In genomic region chr11:102393238-102393634, GRCm38 (mm10) we compare ENCODE assay signal across 7 mouse cellular contexts. TPM values are rescaled to one million over a fixed set of nuclear protein-coding genes. Genes with fewer than 3 reads are reported as not detected.
DNase-seq lines count a peak whose midpoint lies in the region; ATAC-seq and TF ChIP-seq lines count a peak whose summit lies in the region.

Rundc3a (plus strand) TSS chr11:102393403.

- ATAC-seq in intestine, postnatal 0 days: peak; percentile 46

- peaks cover 6% of the 10 kb centered on the region; the same call in 1 of the 2 replicates for H3K27me3 ChIP-seq in intestine, postnatal 0 days (replicated peaks; ENCODE audit: control insufficient read depth, insufficient read depth, low read length)
- peaks cover 35% of the 10 kb centered on the region for H3K27me3 ChIP-seq in midbrain, embryonic 10.5 days (ENCODE audit: low read depth, poor library complexity, severe bottlenecking)

- peaks cover 12% of the 10 kb centered on the region for H3K4me1 ChIP-seq in intestine, postnatal 0 days (replicated peaks; ENCODE audit: control insufficient read depth, insufficient read depth, low read length)
- H3K4me1 ChIP-seq in midbrain, embryonic 10.5 days: peaks cover 57% of the 10 kb centered on the region

- H3K9me3 ChIP-seq in intestine, postnatal 0 days (ENCODE audit: control insufficient read depth): no peaks in the 10 kb centered on the region
- H3K9me3 ChIP-seq in midbrain, embryonic 10.5 days (replicated peaks): no peaks in the 10 kb centered on the region

- no peak within 1 kb of the TSS for H3K27ac ChIP-seq in intestine, postnatal 0 days (ENCODE audit: low read depth, low read length)
- H3K27ac ChIP-seq in midbrain, embryonic 10.5 days (replicated peaks): peak within 1 kb of the TSS; percentile 89

- no peaks in the 10 kb centered on the region for H3K36me3 ChIP-seq in intestine, postnatal 0 days (ENCODE audit: control insufficient read depth, insufficient read depth)
- peaks cover 4% of the 10 kb centered on the region; the same call in 1 of the 2 replicates for H3K36me3 ChIP-seq in midbrain, embryonic 10.5 days

- intact Hi-C loops in left cerebral cortex, postnatal 36 days (cut with DNase I): no loop called here

- TF ChIP-seq CTCF in intestine, postnatal 0 days (IDR thresholded peaks at IDR 0.05; ENCODE audit: low read depth): 0 out of 2 replicates have a peak, but pooled peaks have one; percentile 7

- H3K9ac ChIP-seq in intestine, postnatal 0 days (ENCODE audit: low read depth, low read length): peak within 1 kb of the TSS; percentile 31; the same call in 1 of the 2 replicates

- H3K4me2 ChIP-seq in intestine, postnatal 0 days (replicated peaks; ENCODE audit: low read depth): peak within 1 kb of the TSS; percentile 76

- peak; percentile 93 to 96 for DNase-seq in adrenal gland, adult (ENCODE audit: inconsistent age in 2 of 2, low spot score in 1 of 2)
- DNase-seq in cerebellum, postnatal 4 days (ENCODE audit: low spot score in 2 of 2): peak; percentile 96 to 98
- DNase-seq in gastrocnemius, postnatal 25 days: peak; percentile 72
- DNase-seq in left cerebral cortex, postnatal 36 days (ENCODE audit: low spot score in 2 of 2): peak; percentile 93 to 95
- peak; percentile 95 for DNase-seq in midbrain, embryonic 10.5 days (ENCODE audit: low spot score)
- peak; percentile 98 for DNase-seq in right cerebral cortex, postnatal 4 days

- 1% methylated on average over 33 of the region's 34 CpGs for WGBS in intestine, postnatal 0 days
- WGBS in midbrain, embryonic 10.5 days: 2% methylated on average over 30 of the region's 34 CpGs

- peak within 1 kb of the TSS; percentile 36 for H3K4me3 ChIP-seq in intestine, postnatal 0 days (ENCODE audit: low read depth, low read length)
- H3K4me3 ChIP-seq in midbrain, embryonic 10.5 days: peak within 1 kb of the TSS; percentile 74

RNA-seq across cellular contexts. Expression of gene Rundc3a, which starts in this region (rescaled TPM):
- total RNA-seq in gastrocnemius, postnatal 25 days (2021): under 1 TPM in 1 of 2 experiments, not detected in 1; 0.35 TPM
- 5.2 and 5.3 TPM in 2 replicates for polyA plus RNA-seq in intestine, postnatal 0 days (2015; fragmentation: Nextera tagmentation; extraction: Ambion mirVana)
- total RNA-seq in left cerebral cortex, postnatal 36 days (2021): 100 to 1,000 TPM; 469 to 527 TPM
- 21.5 and 40.7 TPM in 2 replicates for polyA plus RNA-seq in midbrain, embryonic 10.5 days (2016; fragmentation: Nextera tagmentation; extraction: Ambion mirVana)

Comparison
In these comparisons a context has a peak if more than half of its experiments do, and no peak if none do; other contexts are left out.
1. RNA of gene Rundc3a (total RNA-seq): 469 to 527 TPM in left cerebral cortex, postnatal 36 days; 0.35 TPM in gastrocnemius, postnatal 25 days; every median in the first group is over 100 times any median in the second.
2. Peak in DNase-seq in gastrocnemius, postnatal 25 days; RNA of the gene not detected or under 1 TPM.
3. Peak in every context shown above with its lines, with median percentiles within 50 percentile points of each other: DNase-seq.